Mouse (Mus musculus) Patski (cell line): ENCODE results near the gene Zgpat. TPM values are rescaled to one million over a fixed set of nuclear protein-coding genes. Genes with fewer than 3 reads are reported as not detected.

Experiments
- ATAC-seq: fragments of 100-300 bp; one replicate; pipeline ENCODE4 v1.8.0; 2021
- CTCF ChIA-PET: fragments of 350-600 bp; sonication (Branson Sonifier 250); formaldehyde crosslinking; loops from one replicate; lab custom pipeline; 2022; ENCODE audit warnings: inconsistent platforms; lab: Charles Lee
- POLR2A ChIA-PET: fragments of 350-600 bp; sonication (Branson Sonifier 250); formaldehyde crosslinking; loops from one replicate; lab custom pipeline; 2022; ENCODE audit warnings: antibody characterized with exemption, inconsistent platforms; lab: Charles Lee
- DNase-seq: peaks from one replicate; pipeline ENCODE4 v3.0.0-alpha.2; 2011; ENCODE audit warnings: low read depth, low spot score
- H3K27me3 ChIP-seq: fragments of 371-371 bp; one replicate; pipeline ENCODE4 v1.5.1; 2021
- CTCF ChIP-seq: fragments of 100-300 bp; IDR thresholded peaks from one replicate; pipeline ENCODE4 v1.5.1; 2021
- in situ Hi-C: fragments of 300-500 bp; cut with MboI; formaldehyde crosslinking; loops from 3 replicates; pipeline ENCODE4 v1.11.1; 2018; ENCODE audit warnings: low pct_unique_long_range_greater_than_20kb, mixed read lengths
- polyA plus RNA-seq: library from polyadenylated mRNA; unstranded; gene quantifications from one replicate; pipeline ENCODE4 v1.2.3, GENCODE M21; 2021

Zgpat gene
- polyA plus RNA-seq, 1 experiment from 2014 or later, result 41.8 TPM

GRCm38 (mm10) chr2:181394086-181394485 is 29.4 kb downstream of the Zgpat start:
- TF ChIP-seq CTCF, result no peak
- CTCF ChIA-PET, result interaction anchor here (0.6 to 5.0 kb wide), 9 partner anchors 10 to 175 kb away, joined by 3 to 23 read pairs (median 4); partner anchors contain the start of genes Dnajc5 and Tpd52l2
- POLR2A ChIA-PET, result interaction anchor here (0.6 to 1.3 kb wide), 3 partner anchors 45 to 187 kb away, joined by 3 read pairs; no protein-coding TSS in a partner anchor
- no peak for ATAC-seq
- no peak for DNase-seq
- in situ Hi-C loops, result loop anchor here (5.0 kb wide), 1 partner anchor 183 kb away; no protein-coding TSS in a partner anchor
- no peaks in the 10 kb centered on the region for H3K27me3 ChIP-seq

- peak; percentile 51 for ATAC-seq
Measured at GRCm38 (mm10) chr2:181397207-181397761, 32.6 kb downstream of the Zgpat start.

GRCm38 (mm10) chr2:181401497-181401896 is 36.8 kb downstream of the Zgpat start:
- in situ Hi-C loops, result loop anchor here (5.0 kb wide), 1 partner anchor 86 kb away; no protein-coding TSS in a partner anchor
- CTCF ChIA-PET, result interaction anchor here (1.6 to 1.7 kb wide), 2 partner anchors 10 to 95 kb away, joined by 3 to 7 read pairs; partner anchors contain the start of gene Tpd52l2
- ATAC-seq, result no peak
- H3K27me3 ChIP-seq, result no peaks in the 10 kb centered on the region
- no peak for DNase-seq
- TF ChIP-seq CTCF, result no peak
- POLR2A ChIA-PET, result no interaction called here

More at GRCm38 (mm10) chr2:181397207-181397761, 32.6 kb downstream of the Zgpat start:
- in situ Hi-C loops, result no loop called here
- DNase-seq, result no peak
- H3K27me3 ChIP-seq, result no peaks in the 10 kb centered on the region
- POLR2A ChIA-PET, result no interaction called here
- CTCF ChIA-PET, result interaction anchor here (0.9 to 5.0 kb wide), 4 partner anchors 13 to 171 kb away, joined by 3 to 17 read pairs (median 10); partner anchors contain the start of gene Tpd52l2
- TF ChIP-seq CTCF, result no peak

- ChIA-PET CTCF (no interaction called here), POLR2A (interaction anchor here (0.6 kb wide), 2 partner anchors 108 to 125 kb away, joined by 3 read pairs; no protein-coding TSS in a partner anchor)
- TF ChIP-seq CTCF, result no peak
- ATAC-seq (no peak), DNase-seq (no peak)
- in situ Hi-C loops, result loop anchor here (5.0 kb wide), 1 partner anchor 84 kb away; no protein-coding TSS in a partner anchor
- no peaks in the 10 kb centered on the region for H3K27me3 ChIP-seq
Measured at GRCm38 (mm10) chr2:181403722-181404121, 39.0 kb downstream of the Zgpat start.

GRCm38 (mm10) chr2:181409643-181410042 is 44.9 kb downstream of the Zgpat start:
- POLR2A ChIA-PET, result no interaction called here
- CTCF ChIA-PET, result interaction anchor here (2.0 to 3.7 kb wide), 5 partner anchors 13 to 159 kb away, joined by 5 to 44 read pairs (median 12); partner anchors contain the start of gene Tpd52l2
- TF ChIP-seq CTCF, result no peak
- no peaks in the 10 kb centered on the region for H3K27me3 ChIP-seq
- in situ Hi-C loops, result no loop called here
- ATAC-seq, result no peak
- no peak for DNase-seq

GRCm38 (mm10) chr2:181410760-181411473 is 46.2 kb downstream of the Zgpat start:
- peak; percentile 97 for TF ChIP-seq CTCF
- H3K27me3 ChIP-seq, result no peaks in the 10 kb centered on the region
- DNase-seq (no peak), ATAC-seq (peak; percentile 60)
- POLR2A ChIA-PET, result interaction anchor here (1.0 to 2.4 kb wide), 3 partner anchors 20 to 107 kb away, joined by 3 to 7 read pairs (median 3); partner anchors contain the start of gene Tpd52l2
- in situ Hi-C loops, result no loop called here
- CTCF ChIA-PET, result interaction anchor here (0.8 to 3.7 kb wide), 24 partner anchors 9 to 189 kb away, joined by 3 to 44 read pairs (median 5); partner anchors contain the start of genes Abhd16b and Tpd52l2

- ATAC-seq (peak; percentile 75), DNase-seq (no peak)
- H3K27me3 ChIP-seq, result no peaks in the 10 kb centered on the region
- ChIA-PET POLR2A (interaction anchor here (2.4 kb wide), 1 partner anchor 83 kb away, joined by 7 read pairs; the partner anchor contains the start of gene Tpd52l2), CTCF (interaction anchor here (3.7 kb wide), 1 partner anchor 83 kb away, joined by 44 read pairs; the partner anchor contains the start of gene Tpd52l2)
- in situ Hi-C loops, result no loop called here
- no peak for TF ChIP-seq CTCF
Measured at GRCm38 (mm10) chr2:181413141-181413540, 48.4 kb downstream of the Zgpat start.

GRCm38 (mm10) chr2:181415945-181416344 is 51.2 kb downstream of the Zgpat start:
- TF ChIP-seq CTCF, result no peak
- POLR2A ChIA-PET, result no interaction called here
- no peaks in the 10 kb centered on the region for H3K27me3 ChIP-seq
- in situ Hi-C loops, result loop anchor here (5.0 kb wide), 1 partner anchor 41 kb away; the partner anchor contains the start of gene Zbtb46
- no peak for DNase-seq
- CTCF ChIA-PET, result interaction anchor here (0.9 to 1.8 kb wide), 6 partner anchors 16 to 179 kb away, joined by 3 to 7 read pairs (median 4); partner anchors contain the start of gene Tpd52l2
- ATAC-seq, result peak; percentile 33

- no peak for TF ChIP-seq CTCF
- in situ Hi-C loops, result loop anchor here (5.0 kb wide), 1 partner anchor 38 kb away; the partner anchor contains the start of gene Zbtb46
- DNase-seq, result no peak
- no peaks in the 10 kb centered on the region for H3K27me3 ChIP-seq
- CTCF ChIA-PET, result interaction anchor here (2.6 kb wide), 1 partner anchor 77 kb away, joined by 8 read pairs; the partner anchor contains the start of gene Tpd52l2
- POLR2A ChIA-PET, result no interaction called here
- ATAC-seq, result no peak
Measured at GRCm38 (mm10) chr2:181419359-181419758, 54.6 kb downstream of the Zgpat start.

- DNase-seq (no peak), ATAC-seq (no peak)
- no peak for TF ChIP-seq CTCF
- in situ Hi-C loops, result no loop called here
- H3K27me3 ChIP-seq, result no peaks in the 10 kb centered on the region
- POLR2A ChIA-PET, result no interaction called here
- CTCF ChIA-PET, result interaction anchor here (2.6 kb wide), 1 partner anchor 76 kb away, joined by 8 read pairs; the partner anchor contains the start of gene Tpd52l2
Measured at GRCm38 (mm10) chr2:181420426-181420825, 55.7 kb downstream of the Zgpat start.
